Mouse (Mus musculus): Measurements from ENCODE around the gene Hdlbp. TPM values are rescaled to one million over a fixed set of nuclear protein-coding genes. Genes with fewer than 3 reads are reported as not detected.

Hdlbp gene
- polyA plus RNA-seq, 1 experiment = 232 TPM

DNA sequence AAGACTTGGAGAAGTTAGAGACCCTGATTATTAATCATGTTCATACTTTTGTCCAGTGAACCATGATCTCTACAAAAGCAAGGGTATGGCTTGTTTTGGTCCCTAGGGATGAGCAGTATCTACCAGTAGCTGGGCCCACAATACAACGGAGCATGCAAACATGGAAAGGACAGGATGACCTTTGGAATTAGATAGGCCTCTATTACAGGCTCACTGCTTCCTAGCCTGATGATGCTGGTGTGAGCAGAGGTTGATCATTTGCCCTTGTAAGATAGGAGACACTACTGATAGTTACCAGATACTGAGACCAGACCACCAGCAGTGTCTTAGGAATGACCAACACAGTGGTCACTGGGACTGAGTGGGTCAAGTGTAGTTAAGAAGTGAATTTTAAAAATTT lies 39.3 kb downstream of the Hdlbp start:
- H3K36me3 ChIP-seq (ENCODE audit: control insufficient read depth, insufficient read depth, low read length, poor library complexity, severe bottlenecking) = peaks cover 24% of the 10 kb centered on the region
- H3K27ac ChIP-seq (ENCODE audit: insufficient read depth, low read length) = no peak overlapping the region
- no peaks in the 10 kb centered on the region for H3K27me3 ChIP-seq (ENCODE audit: control insufficient read depth, insufficient read depth, low read length, poor library complexity, severe bottlenecking)
- TF ChIP-seq POLR2A (IDR thresholded peaks at IDR 0.05; ENCODE audit: insufficient read depth, low read length) = no peak
- H3K4me1 ChIP-seq (ENCODE audit: control insufficient read depth, insufficient read depth, low read length) = no peaks in the 10 kb centered on the region
- no peak overlapping the region for H3K9ac ChIP-seq (ENCODE audit: low read depth, poor library complexity, severe bottlenecking)
- H3K4me3 ChIP-seq (ENCODE audit: low read depth, low read length) = no peak overlapping the region
- no peaks in the 10 kb centered on the region for H3K9me3 ChIP-seq (replicated peaks; ENCODE audit: control insufficient read depth, insufficient read depth, low read length, poor library complexity, severe bottlenecking)

DNA sequence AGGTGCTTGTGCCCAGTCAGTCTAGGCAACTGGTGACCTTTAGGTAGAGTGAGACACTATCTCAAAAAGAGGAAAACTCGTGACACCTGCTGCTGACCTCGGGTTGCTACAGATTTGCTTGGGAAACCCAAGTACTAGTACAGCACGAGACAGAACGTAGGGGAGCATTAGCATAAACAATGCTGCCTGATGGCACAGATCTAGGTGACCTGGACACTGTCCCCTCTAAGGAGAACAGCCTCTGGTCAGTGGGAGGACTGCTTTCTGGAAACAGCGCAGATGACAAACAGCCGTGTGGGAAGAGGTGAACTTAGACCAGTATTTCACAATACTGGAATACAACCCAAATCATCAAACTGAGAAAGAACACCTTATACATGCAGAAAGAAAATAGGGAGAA lies 46.5 kb downstream of the Hdlbp start:
- Histone ChIP-seq H3K27ac (ENCODE audit: insufficient read depth, low read length) (no peak overlapping the region), H3K4me1 (ENCODE audit: control insufficient read depth, insufficient read depth, low read length) (no peaks in the 10 kb centered on the region), H3K9ac (ENCODE audit: low read depth, poor library complexity, severe bottlenecking) (no peak overlapping the region), H3K36me3 (ENCODE audit: control insufficient read depth, insufficient read depth, low read length, poor library complexity, severe bottlenecking) (peaks cover 54% of the 10 kb centered on the region), H3K9me3 (replicated peaks; ENCODE audit: control insufficient read depth, insufficient read depth, low read length, poor library complexity, severe bottlenecking) (no peaks in the 10 kb centered on the region), H3K4me3 (ENCODE audit: low read depth, low read length) (no peak overlapping the region), H3K27me3 (ENCODE audit: control insufficient read depth, insufficient read depth, low read length, poor library complexity, severe bottlenecking) (no peaks in the 10 kb centered on the region)
- TF ChIP-seq CTCF (IDR thresholded peaks at IDR 0.05; ENCODE audit: low read depth, low read length) = no peak
- TF ChIP-seq POLR2A (IDR thresholded peaks at IDR 0.05; ENCODE audit: insufficient read depth, low read length) = no peak
- TF ChIP-seq EP300 (IDR thresholded peaks at IDR 0.05; ENCODE audit: insufficient read depth, low read depth, low read length) = no peak

DNA sequence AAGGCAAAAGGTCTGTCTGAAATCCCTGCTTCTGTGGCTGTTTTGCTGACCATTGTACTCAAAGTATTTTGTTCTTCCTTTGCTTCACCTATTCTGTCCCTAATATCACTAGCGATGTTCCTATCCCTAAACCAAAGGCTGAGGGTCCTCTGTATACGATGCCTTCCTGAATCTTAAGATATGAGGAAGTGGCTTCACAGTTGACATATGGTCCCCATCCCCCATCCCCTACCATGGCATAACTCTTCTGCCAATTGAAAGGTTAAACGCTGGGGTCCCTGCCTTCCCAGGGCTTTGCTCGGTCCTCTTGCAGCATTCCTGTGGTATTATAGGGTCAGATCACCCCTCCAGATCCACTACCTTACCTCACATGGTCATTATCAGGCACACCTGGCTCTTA lies 75.2 kb downstream of the Hdlbp start:
- no peak for TF ChIP-seq EP300 (IDR thresholded peaks at IDR 0.05; ENCODE audit: insufficient read depth, low read depth, low read length)
- TF ChIP-seq CTCF (IDR thresholded peaks at IDR 0.05; ENCODE audit: low read depth, low read length) = no peak
- TF ChIP-seq POLR2A (IDR thresholded peaks at IDR 0.05; ENCODE audit: insufficient read depth, low read length) = no peak
- peaks cover 17% of the 10 kb centered on the region for H3K36me3 ChIP-seq (ENCODE audit: control insufficient read depth, insufficient read depth, low read length, poor library complexity, severe bottlenecking)
- H3K9ac ChIP-seq (ENCODE audit: low read depth, poor library complexity, severe bottlenecking) = no peak overlapping the region
- no peak overlapping the region for H3K27ac ChIP-seq (ENCODE audit: insufficient read depth, low read length)
- H3K9me3 ChIP-seq (replicated peaks; ENCODE audit: control insufficient read depth, insufficient read depth, low read length, poor library complexity, severe bottlenecking) = no peaks in the 10 kb centered on the region
- no peak overlapping the region for H3K4me3 ChIP-seq (ENCODE audit: low read depth, low read length)
- H3K4me1 ChIP-seq (ENCODE audit: control insufficient read depth, insufficient read depth, low read length) = no peaks in the 10 kb centered on the region
- H3K27me3 ChIP-seq (ENCODE audit: control insufficient read depth, insufficient read depth, low read length, poor library complexity, severe bottlenecking) = no peaks in the 10 kb centered on the region

DNA sequence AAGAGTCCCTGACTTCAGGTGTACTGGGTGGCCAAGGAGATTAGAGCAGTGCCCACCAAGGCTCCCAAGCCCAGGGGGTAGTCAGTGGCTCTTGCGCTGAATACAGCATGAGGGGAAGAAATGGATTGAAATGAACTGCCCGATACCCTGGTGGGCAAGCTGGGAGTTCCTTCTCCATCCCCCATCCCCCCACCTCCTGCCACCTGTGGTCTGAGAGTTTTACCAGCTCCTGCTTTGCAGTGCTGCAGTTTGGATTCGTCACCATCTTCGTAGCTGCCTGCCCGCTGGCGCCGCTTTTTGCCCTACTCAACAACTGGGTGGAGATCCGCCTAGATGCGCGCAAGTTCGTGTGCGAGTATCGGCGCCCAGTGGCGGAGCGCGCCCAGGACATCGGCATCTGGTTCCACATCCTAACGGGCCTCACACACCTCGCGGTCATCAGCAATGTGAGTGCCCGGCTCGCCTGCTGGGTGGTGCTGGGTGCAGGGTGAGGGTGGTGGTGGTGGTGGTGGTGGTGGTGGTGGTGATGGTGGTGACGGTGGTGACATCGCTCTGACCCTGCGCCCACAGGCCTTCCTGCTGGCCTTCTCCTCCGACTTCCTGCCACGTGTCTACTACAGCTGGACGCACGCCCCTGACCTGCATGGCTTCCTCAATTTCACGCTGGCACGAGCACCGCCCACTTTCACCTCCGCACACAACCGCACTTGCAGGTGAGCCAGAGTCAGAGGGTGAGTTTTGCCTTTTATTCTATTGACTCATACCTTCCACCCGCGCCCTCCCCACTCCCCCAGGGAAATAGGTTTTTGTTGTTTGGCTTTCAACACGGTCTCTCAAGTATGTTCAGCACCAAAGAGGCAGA lies 77.2 kb downstream of the Hdlbp start:
- Histone ChIP-seq H3K27me3 (ENCODE audit: control insufficient read depth, insufficient read depth, low read length, poor library complexity, severe bottlenecking) (no peaks in the 10 kb centered on the region), H3K36me3 (ENCODE audit: control insufficient read depth, insufficient read depth, low read length, poor library complexity, severe bottlenecking) (peaks cover under 1% of the 10 kb centered on the region; the same call in 1 of the 2 replicates), H3K9me3 (replicated peaks; ENCODE audit: control insufficient read depth, insufficient read depth, low read length, poor library complexity, severe bottlenecking) (no peaks in the 10 kb centered on the region), H3K27ac (ENCODE audit: insufficient read depth, low read length) (no peak overlapping the region), H3K4me3 (ENCODE audit: low read depth, low read length) (peak overlapping the region; percentile 69), H3K4me1 (ENCODE audit: control insufficient read depth, insufficient read depth, low read length) (no peaks in the 10 kb centered on the region), H3K9ac (ENCODE audit: low read depth, poor library complexity, severe bottlenecking) (peak overlapping the region; percentile 16; the same call in 1 of the 2 replicates)
- TF ChIP-seq CTCF (IDR thresholded peaks at IDR 0.05; ENCODE audit: low read depth, low read length) = no peak
- TF ChIP-seq POLR2A (IDR thresholded peaks at IDR 0.05; ENCODE audit: insufficient read depth, low read length) = no peak
- no peak for TF ChIP-seq EP300 (IDR thresholded peaks at IDR 0.05; ENCODE audit: insufficient read depth, low read depth, low read length)

DNA sequence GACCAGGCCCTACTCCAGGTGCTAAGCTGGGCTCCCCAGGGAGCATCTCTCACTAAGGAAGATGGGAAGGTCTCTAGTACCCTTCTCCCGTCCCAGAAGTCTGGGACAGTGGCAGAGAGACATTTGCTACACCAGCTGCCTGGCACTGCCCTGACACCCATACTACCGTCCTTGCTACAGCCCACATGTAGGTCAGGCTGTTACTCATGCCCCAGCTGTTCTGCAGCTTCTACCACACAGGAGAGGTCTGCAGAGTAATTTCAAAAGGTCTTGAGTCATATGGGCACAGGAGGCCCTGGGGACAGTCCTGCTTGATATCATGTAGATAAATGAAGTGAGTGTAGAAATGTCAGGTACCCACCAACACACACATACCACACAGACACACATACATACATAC lies 89.7 kb downstream of the Hdlbp start:
- TF ChIP-seq CTCF (IDR thresholded peaks at IDR 0.05; ENCODE audit: low read depth, low read length) = no peak
- TF ChIP-seq POLR2A (IDR thresholded peaks at IDR 0.05; ENCODE audit: insufficient read depth, low read length) = no peak
- no peak for TF ChIP-seq EP300 (IDR thresholded peaks at IDR 0.05; ENCODE audit: insufficient read depth, low read depth, low read length)

DNA sequence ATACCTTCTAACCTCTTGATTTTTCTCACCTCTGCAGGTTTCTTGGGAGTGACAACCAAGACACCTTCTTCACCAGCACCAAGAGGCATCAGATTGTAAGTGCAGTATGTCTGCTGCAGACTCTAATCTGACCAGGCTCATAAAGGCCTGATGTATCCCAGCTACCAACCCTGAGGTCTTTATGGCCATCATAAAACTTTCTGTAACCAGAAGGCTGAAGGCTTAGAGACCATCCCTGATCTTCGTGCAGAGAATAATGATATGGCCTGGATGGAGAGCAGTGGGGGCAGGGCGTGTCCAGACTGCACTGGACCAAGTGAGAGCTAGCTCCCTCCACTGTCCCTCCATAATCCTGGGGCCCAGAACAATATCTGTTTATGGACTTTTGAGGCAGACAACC lies 91.4 kb downstream of the Hdlbp start:
- H3K9ac ChIP-seq (ENCODE audit: low read depth, poor library complexity, severe bottlenecking) = no peak overlapping the region
- H3K4me3 ChIP-seq (ENCODE audit: low read depth, low read length) = no peak overlapping the region
- no peaks in the 10 kb centered on the region for H3K4me1 ChIP-seq (ENCODE audit: control insufficient read depth, insufficient read depth, low read length)
- no peaks in the 10 kb centered on the region for H3K9me3 ChIP-seq (replicated peaks; ENCODE audit: control insufficient read depth, insufficient read depth, low read length, poor library complexity, severe bottlenecking)
- TF ChIP-seq POLR2A (IDR thresholded peaks at IDR 0.05; ENCODE audit: insufficient read depth, low read length) (no peak), EP300 (IDR thresholded peaks at IDR 0.05; ENCODE audit: insufficient read depth, low read depth, low read length) (no peak), CTCF (IDR thresholded peaks at IDR 0.05; ENCODE audit: low read depth, low read length) (no peak)
- H3K36me3 ChIP-seq (ENCODE audit: control insufficient read depth, insufficient read depth, low read length, poor library complexity, severe bottlenecking) = no peaks in the 10 kb centered on the region
- no peak overlapping the region for H3K27ac ChIP-seq (ENCODE audit: insufficient read depth, low read length)
- no peaks in the 10 kb centered on the region for H3K27me3 ChIP-seq (ENCODE audit: control insufficient read depth, insufficient read depth, low read length, poor library complexity, severe bottlenecking)

More for the DNA sequence above, 89.7 kb downstream of the Hdlbp start:
- Histone ChIP-seq H3K4me1 (ENCODE audit: control insufficient read depth, insufficient read depth, low read length) (no peaks in the 10 kb centered on the region), H3K4me3 (ENCODE audit: low read depth, low read length) (no peak overlapping the region), H3K27me3 (ENCODE audit: control insufficient read depth, insufficient read depth, low read length, poor library complexity, severe bottlenecking) (no peaks in the 10 kb centered on the region), H3K9me3 (replicated peaks; ENCODE audit: control insufficient read depth, insufficient read depth, low read length, poor library complexity, severe bottlenecking) (no peaks in the 10 kb centered on the region), H3K9ac (ENCODE audit: low read depth, poor library complexity, severe bottlenecking) (no peak overlapping the region), H3K36me3 (ENCODE audit: control insufficient read depth, insufficient read depth, low read length, poor library complexity, severe bottlenecking) (no peaks in the 10 kb centered on the region), H3K27ac (ENCODE audit: insufficient read depth, low read length) (no peak overlapping the region)
